Mouse (Mus musculus): ENCODE data around the gene Clnk.
"Not testable (repeated sequence)": the region's sequence is repeated elsewhere in the genome, so short reads cannot be mapped to it uniquely, and the experiment has no call there.

Clnk gene

GRCm38 (mm10) chr5:38876622-38877021 lies at the start of gene Clnk:
Gene Clnk (minus strand): TSS chr5:38876812.
- DNase-seq (ENCODE audit: low read depth, low spot score): no peak

- no peak for DNase-seq (ENCODE audit: low read depth, low spot score)
Observed at GRCm38 (mm10) chr5:38905271-38905670, 28.7 kb upstream of the Clnk start.

GRCm38 (mm10) chr5:38904528-38905044 lies 28.0 kb upstream of the Clnk start:
- no peak for DNase-seq (ENCODE audit: low read depth, low spot score)

GRCm38 (mm10) chr5:38902889-38903288 lies 26.3 kb upstream of the Clnk start:
- no peak for DNase-seq (ENCODE audit: low read depth, low spot score)

- no peak for DNase-seq (ENCODE audit: low read depth, low spot score)
Observed at GRCm38 (mm10) chr5:38899051-38899450, 22.4 kb upstream of the Clnk start.

- no peak for DNase-seq (ENCODE audit: low read depth, low spot score)
Observed at GRCm38 (mm10) chr5:38888646-38889045, 12.0 kb upstream of the Clnk start.

- DNase-seq (ENCODE audit: low read depth, low spot score): no peak
Observed at GRCm38 (mm10) chr5:38886623-38887275, 10.1 kb upstream of the Clnk start.

- not testable (repeated sequence) for DNase-seq (ENCODE audit: low read depth, low spot score)
Observed at GRCm38 (mm10) chr5:38882635-38883034, 6.0 kb upstream of the Clnk start.

GRCm38 (mm10) chr5:38881728-38882620 lies 5.4 kb upstream of the Clnk start:
- no peak for DNase-seq (ENCODE audit: low read depth, low spot score)

- no peak for DNase-seq (ENCODE audit: low read depth, low spot score)
Observed at GRCm38 (mm10) chr5:38881416-38881727, 4.8 kb upstream of the Clnk start.

GRCm38 (mm10) chr5:38879989-38880706 lies 3.5 kb upstream of the Clnk start:
- DNase-seq (ENCODE audit: low read depth, low spot score): no peak

GRCm38 (mm10) chr5:38875403-38875802 lies 1.2 kb downstream of the Clnk start:
- DNase-seq (ENCODE audit: low read depth, low spot score): no peak

GRCm38 (mm10) chr5:38874931-38875330 lies 1.7 kb downstream of the Clnk start:
- DNase-seq (ENCODE audit: low read depth, low spot score): no peak

- no peak for DNase-seq (ENCODE audit: low read depth, low spot score)
Observed at GRCm38 (mm10) chr5:38872906-38873305, 3.7 kb downstream of the Clnk start.

- DNase-seq (ENCODE audit: low read depth, low spot score): no peak
Observed at GRCm38 (mm10) chr5:38871591-38871990, 5.0 kb downstream of the Clnk start.

- DNase-seq (ENCODE audit: low read depth, low spot score): no peak
Observed at GRCm38 (mm10) chr5:38870485-38870884, 6.1 kb downstream of the Clnk start.

- DNase-seq (ENCODE audit: low read depth, low spot score): no peak
Observed at GRCm38 (mm10) chr5:38869976-38870375, 6.6 kb downstream of the Clnk start.

GRCm38 (mm10) chr5:38864624-38865023 lies 12.0 kb downstream of the Clnk start:
- no peak for DNase-seq (ENCODE audit: low read depth, low spot score)

GRCm38 (mm10) chr5:38863029-38863428 lies 13.6 kb downstream of the Clnk start:
- DNase-seq (ENCODE audit: low read depth, low spot score): no peak

GRCm38 (mm10) chr5:38862288-38862985 lies 14.2 kb downstream of the Clnk start:
- no peak for DNase-seq (ENCODE audit: low read depth, low spot score)

GRCm38 (mm10) chr5:38858015-38858721 lies 18.4 kb downstream of the Clnk start:
- DNase-seq (ENCODE audit: low read depth, low spot score): no peak

All from c-Kit-negative CD71-positive TER-119-positive erythroid progenitor cells, embryonic 14.5 days (primary cell).